Mouse (Mus musculus) lung, adult 18-20 months (tissue): ENCODE results near the gene Serinc5.
"Not testable (repeated sequence)": the region's sequence is repeated elsewhere in the genome, so short reads cannot be mapped to it uniquely, and the experiment has no call there.

Source experiments
- DNase-seq, 2 experiments: peaks; one replicate each; pipeline ENCODE4 v3.0.0; 2022; ENCODE audit warnings: mixed read lengths in 2 of 2

Serinc5 gene

DNA sequence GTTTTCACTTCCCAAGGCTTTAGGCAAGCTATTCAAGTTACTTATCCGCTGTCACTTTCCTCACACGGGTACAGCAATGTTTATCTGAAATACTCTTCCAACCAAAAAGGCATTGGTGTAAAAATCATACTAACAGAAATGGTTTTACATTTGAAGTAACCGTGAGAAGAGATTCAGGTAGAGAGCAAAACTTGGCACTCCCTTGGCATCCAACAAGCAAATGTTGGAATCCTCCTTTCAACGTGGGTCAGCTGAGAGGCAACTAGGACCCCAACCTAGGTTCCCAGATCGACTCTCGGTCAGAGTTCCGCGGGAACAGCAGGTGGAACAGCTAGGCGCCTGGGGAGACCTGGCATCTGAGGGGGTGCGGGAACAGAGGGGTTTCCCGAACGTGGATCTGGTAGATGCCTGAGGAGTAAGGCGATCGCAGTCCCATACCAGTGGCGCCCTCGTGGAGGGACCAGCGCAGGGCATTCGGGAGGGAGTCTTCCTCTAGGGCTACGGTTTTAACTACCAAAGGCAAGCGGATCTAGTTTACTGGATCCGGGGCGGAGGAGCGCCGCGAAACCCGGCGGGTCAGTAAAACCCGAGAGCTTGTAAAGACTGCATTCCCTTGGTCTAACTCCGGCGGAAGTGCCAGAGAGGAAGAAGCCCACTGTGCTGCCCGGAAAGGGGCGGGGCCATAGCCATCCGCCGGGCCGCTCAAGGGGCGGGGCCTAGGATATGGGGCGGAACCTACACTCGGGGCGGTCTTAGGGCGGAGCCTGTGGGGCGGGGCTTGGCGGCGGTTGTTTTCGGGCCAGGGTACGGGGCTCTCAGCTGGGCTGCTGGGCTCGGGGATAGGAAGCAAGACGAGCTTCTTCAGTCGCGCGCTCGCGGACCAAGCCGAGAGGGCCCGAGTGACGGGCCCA lies at the start of gene Serinc5:
Serinc5 (plus strand) TSS at position 781 of the 911 bp plus-strand sequence.
- DNase-seq, result peak; percentile 95 to 96

DNA sequence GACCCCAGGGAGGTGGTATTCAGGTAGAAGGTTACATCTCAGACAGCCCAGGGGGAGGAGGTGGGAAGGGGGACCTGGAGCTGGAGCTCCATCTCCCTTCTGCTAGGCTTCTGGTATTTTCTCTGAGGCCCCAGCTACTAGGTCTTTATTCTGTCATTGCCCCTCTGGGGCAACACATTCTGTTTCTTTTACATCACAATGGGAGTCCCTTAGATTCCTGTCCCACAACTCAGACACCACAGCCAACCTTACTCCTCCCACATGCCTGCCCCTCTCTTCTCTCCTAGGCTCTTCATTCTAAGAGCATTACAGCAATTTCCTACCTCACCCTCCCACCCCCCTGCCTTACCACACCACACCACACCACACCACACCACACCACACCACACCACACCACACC lies 34.8 kb upstream of the Serinc5 start, which contains the start of gene Spz1:
Spz1 (minus strand) TSS at position 101 of the 400 bp plus-strand sequence.
- no peak for DNase-seq

DNA sequence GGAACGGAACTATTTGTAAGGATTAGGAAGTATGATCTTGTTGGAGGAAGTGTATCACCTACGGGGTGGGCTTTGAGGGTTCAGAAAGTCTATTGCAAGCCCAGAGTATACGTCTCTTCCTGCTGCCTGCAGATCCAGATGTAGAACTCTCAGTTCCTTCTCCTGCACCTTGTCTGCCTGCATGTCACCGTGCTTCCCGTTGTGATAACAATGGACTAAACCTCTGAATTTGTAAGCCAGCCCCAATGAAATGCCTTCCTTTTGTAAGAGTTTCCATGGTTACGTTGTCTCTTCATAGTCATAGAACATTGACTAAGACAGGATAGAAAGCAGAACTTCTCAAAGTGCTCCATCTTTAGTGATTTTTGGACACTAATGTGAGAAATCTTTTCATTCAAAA lies 34.2 kb upstream of the Serinc5 start:
- no peak for DNase-seq

DNA sequence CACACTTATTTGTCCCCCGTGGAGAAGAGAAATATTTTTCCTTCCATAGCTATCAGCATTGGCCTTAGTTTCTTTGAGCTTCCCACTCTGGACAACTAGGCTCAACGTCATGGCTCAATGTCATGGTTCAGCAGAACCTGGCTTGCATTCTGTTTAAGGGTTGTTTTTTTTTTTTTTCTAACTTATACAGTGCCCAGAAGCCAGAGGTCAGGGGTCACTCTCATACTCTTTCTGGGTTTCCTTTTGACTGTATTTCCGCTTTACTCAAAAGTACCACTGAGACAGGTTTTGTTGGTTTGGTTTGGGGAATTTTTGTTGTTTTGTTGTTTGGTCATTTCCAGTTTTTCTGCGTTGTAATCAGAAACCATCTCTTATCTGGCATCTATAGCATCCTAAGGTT lies 32.7 kb upstream of the Serinc5 start:
- DNase-seq, result no peak

DNA sequence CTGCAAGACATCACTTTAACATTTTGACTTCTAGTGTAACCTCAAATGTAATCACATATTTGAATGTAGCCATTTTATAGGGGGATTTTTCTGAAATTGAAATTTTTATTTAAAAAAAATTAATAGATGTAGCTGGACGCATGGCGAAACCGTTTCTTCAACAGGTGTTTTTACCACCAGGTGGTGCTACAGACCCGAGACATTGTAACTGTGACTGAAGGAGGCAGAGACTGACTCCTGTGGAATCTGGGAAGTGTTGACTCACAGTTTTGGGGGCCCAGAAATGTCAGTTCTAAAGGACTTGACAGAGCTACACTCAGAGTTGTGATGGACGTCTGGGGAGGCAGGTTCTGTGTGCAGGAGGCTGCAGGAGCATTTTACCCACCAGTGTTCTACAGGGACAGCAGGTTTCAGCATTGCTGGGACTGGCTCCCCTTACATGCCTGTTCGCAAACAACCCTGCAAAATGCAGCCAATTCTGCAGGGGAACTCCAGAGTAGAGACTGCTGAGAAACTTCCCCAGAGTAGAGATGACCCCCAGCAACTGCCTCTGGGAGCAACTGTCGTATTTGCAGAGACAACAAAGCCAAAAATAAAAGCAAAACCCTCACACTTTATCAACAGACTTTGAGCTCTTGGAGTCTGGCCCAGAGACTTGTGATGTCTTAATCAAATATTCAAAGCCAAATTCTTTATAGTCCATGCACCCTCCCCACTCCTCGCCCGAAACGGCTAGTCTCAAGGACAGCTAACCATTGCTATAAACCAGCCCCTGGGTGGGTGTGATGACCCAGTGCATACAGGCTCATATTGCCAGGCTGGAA lies 30.5 kb upstream of the Serinc5 start:
- peak; percentile 64 to 77 for DNase-seq

DNA sequence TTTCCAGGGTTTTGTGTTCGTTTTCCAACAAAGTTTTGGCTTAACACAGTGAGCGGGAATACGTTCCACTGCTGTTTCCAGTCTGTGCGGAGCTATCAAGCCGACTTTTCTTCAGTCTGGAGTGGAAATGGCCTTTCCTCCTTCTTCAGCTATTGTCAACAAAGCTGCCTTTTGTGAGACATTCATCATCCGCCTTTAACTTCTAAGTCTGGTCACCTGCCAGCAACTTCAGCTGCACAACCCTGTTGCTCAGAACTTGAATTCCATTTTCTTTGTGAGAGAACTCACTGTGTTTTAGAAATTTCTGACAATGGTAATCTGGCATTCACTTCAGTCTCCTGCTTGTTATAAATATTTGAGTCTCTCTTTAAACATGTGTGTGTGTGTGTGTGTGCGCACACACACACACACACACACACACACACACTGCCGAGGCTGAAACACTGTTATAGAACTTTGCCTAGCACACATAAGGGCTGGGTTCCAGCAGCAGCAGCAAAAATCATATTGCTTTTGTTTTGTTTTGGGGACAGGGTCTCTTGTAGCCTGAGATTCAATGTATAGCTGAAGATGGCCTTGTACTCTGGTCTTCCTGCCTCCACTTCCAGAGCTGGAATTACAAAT lies 26.7 kb upstream of the Serinc5 start:
- peak in 1 of 2 experiments; percentile 22 for DNase-seq

DNA sequence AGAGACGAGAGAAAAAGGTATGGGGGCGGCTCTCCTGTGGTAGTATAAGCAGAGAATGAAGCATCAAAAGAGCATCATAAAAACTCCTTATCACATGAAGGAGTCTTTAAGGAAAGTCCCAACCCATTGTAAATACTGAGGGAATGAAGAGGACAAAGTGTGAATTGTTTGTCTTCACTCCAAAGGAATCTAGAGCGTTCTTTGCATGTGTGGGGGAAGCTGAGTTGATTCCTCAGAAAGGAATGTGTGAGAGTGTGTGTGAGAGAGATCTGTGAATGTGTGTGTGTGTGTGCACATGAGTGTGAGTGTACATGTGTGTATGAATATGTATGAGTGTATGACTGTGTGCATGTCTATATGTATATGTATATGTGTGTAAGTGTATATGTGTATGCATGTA lies 22.2 kb upstream of the Serinc5 start:
- no peak for DNase-seq

DNA sequence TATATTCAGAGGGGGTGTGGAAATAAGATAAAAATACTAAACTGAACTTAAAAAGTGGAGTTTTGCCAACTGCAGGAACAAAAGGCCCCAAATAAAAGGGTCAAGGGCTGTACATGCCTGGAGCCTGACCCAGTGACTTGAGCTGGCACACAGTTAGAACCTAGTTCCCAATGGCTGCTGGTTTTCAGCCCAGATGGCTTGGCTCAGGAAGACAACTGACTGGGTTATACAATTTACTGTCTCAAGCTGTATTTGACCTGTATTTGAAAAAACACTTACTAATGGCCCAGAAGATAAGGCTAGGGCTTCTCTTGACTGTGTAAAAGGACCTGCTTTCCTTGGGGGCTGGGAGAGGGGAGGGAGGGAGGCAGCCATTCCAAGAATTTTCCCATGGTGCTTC lies 21.6 kb upstream of the Serinc5 start:
- DNase-seq, result peak in 1 of 2 experiments; percentile 20

DNA sequence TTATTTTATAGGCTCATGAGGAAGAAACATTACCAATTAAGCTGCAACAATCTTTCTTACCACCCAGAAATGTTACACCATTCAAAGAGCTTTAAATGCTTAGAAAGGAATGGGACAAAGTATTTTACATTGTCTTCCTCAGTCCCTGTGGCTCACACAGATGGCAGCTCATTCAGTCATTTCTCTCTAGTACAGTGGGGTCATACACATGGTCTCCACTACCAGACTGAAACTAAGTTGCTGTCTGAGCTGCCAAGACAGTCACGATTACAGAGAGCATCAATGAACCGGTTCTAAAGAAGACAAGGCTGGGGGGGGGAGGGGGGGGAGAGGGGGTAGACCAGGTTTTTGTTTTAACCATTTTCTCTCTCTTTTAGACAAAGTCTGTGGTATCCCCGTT lies 19.7 kb upstream of the Serinc5 start:
- no peak for DNase-seq

DNA sequence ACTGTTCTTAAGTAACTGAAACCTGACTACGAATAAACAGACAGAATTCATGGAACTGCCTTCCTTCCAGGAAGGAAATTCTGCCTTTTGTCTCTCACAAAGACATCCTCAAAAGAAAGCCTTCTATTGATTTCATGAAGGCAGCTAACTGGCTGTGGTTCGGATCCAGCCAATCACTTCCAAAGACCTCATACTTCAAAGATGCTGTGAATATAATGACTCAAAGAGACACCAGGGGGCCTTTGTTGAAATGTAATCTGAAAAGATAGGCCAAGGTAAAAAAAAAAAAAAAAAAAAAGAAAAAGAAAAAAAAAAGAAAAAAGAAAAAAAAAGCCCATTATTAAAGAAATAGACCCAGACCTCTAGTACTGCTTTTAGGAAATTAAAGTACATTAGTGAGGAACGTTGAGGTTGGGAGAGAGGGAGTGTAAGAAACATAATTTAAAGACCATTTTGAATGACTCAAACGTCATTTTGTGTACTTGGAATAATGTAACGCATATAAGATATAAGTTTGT lies 18.6 kb upstream of the Serinc5 start:
- no peak for DNase-seq

DNA sequence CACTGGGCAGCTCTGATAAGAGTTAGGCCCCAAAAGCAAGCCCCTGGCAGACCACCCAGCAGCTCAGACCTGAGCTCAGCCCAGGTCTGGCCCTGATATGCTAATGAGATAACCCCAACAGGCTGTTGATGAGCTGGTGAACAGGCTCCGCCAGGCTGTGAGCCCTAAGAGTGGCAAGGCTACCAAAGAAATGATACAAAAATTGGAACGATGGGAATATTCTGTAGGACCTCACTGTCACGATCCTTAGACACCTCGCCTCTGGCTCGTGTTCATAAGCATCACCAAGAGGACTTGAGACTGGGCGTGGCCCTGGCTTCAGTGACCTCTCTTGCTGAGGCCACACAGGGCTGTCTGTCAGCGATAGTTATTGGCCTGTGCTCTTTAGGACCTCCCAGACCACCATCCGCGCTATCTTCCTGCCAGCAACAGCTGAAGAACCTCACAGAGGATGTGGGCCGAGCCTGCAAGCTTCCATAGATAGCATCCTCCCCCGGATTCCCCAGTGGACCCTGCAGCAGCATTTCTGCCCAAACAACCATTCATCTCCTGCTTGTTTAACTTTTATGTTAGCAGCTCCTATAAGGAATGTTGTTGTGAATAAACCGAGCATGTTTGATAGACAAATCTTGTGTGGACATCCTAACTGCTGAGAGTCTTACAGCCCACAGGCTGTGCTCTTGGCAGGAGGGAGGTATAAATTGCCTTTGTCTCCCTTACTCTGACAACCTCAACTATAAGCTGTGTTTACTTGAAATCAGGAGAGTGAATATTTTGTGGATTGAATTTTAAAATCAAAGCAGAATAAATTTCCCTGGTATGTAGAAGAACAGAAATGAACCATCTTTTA lies 17.9 kb upstream of the Serinc5 start:
- DNase-seq, result peak in 1 of 2 experiments; percentile 24

DNA sequence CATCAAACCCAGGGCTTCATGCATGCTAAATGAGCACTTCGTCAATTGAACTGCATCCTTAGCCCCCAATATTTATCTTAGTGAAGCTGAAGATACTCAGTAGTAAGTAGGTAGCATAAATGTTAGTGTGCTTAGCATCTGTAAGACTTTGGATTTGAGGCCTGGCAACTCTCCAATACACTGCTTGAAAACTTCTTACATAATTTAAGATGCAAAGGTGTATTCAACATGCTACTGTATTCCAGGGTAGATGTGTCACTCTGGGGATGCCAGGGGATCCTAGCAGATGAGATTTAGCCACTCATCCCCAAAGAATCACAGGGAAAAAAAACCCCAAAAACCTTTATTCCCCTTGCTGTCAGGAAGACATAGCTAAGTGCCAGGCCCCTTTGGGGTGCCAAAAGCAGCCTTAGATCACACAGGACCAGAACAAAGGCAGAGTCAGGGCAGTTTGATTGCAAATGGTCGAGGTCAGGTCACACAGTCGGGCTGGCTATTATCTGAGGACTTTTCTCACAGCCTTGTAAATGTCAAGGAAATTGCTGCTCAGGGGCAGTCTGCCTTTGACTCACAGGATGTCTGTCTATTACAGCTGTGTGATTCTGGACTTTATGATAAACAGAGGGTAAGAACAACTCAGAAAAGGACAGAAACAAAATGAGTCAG lies 17.0 kb upstream of the Serinc5 start:
- DNase-seq, result no peak

DNA sequence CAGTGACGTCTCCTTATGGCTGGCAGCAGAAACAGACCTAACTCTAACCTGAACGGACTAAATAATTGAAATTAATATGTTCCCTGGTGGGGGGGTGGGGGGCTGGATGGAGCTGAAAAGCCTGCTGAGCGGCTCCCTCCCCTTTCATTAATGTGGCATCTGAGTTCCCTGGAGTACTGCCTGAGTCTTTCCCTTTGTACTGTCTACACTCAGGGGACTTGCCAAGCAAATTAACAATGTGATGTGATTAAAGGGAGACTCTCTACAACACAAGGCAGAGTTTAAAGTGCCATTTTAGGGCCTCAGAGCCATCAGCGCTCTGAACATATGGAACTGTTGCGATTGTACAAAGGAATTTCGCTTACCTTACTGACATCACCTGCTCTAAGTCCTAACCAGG lies 16.4 kb upstream of the Serinc5 start:
- DNase-seq, result no peak

DNA sequence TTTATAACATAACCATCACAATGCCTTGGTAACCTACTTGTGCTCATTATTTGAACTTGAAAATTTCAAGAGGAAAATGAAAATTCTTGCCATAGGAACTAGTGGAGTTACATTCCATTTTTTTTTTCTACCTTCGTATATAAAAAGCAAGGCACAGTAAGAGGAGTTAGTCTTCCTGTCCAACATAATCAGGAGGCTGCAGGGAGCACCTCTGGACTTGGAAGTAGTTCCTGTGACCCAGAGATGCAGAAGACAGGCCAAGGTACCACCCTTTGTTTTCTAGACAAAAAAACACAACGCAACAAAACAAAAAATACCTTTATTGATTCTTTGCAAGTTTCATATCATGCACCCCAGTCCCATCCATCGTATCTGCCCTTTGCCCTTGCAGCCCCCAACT lies 16.0 kb upstream of the Serinc5 start:
- DNase-seq, result no peak

DNA sequence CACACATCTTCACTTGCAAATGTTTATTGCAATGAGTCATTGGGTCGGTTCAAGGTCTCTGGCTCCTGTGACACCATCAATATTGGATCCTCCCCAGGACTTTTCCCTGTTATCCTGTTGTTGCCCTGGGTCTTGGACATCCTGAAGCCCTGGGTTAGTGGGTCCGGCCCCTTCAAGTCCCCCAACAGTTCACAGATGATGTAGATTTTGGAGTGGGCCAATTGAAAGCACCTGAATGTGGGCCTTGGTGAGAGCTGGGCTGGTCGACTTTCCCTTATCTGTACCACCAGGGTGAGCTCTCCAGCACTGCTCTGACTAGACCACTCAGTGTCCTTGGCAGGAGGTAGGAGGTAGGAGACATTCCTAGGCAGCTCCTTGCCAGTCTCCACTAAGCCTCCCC lies 15.5 kb upstream of the Serinc5 start:
- DNase-seq, result no peak

DNA sequence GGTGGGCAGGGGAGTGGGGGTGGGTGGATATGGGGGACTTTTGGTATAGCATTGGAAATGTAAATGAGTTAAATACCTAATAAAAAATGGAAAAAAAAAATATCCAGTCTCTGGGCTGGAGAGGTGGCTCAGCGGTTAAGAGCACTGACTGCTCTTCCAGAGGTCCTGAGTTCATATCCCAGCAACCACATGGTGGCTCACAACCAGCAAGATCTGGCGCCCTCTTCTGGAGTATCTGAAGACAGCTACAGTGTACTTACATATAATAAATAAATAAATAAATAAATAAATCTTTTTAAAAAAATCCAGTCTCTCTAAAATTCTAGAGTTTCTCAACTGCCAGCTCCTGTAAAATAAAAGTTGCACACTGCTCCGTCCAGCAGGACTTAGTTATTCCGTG lies 5.6 kb upstream of the Serinc5 start:
- not testable (repeated sequence) for DNase-seq

DNA sequence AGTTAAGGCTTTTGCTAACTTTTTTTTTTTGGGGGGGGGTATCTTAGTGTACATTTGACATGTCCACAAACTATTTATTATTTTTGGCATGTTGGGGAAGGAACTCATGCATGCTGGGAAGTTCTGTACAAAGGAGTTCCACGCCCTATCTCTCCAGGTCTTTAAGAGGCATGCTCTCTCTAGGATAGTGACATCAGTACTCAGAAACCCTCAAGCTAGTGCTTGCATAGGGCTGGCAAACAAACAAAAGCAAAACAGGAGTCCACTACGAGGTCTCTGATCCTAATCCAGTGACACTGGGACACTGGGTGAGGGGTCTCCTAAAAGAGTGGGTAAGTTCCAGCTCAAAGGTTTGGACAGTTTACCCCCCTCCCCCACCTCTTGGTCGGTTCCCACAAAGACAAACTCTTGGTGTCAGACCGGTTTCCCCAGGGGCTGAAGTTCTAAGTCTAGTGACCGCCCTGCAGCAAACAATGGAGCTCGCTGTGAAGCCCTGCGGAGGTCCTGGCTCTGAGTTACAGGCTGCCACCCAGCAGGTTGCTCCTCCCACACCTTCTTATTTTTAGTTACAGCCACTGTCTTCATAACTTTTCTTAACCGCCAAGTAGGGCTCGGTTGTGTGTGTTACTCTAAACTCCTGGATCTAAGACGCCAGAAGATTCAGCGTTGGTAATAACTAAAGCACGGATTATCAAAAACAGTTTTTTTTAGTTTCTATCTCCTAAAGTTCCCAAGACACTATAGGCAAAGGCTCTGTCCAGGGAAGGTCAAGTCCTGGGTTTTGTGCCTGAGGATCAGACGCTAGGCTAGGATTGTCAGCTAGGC lies 1.2 kb upstream of the Serinc5 start:
- DNase-seq, result peak; percentile 63 to 76

DNA sequence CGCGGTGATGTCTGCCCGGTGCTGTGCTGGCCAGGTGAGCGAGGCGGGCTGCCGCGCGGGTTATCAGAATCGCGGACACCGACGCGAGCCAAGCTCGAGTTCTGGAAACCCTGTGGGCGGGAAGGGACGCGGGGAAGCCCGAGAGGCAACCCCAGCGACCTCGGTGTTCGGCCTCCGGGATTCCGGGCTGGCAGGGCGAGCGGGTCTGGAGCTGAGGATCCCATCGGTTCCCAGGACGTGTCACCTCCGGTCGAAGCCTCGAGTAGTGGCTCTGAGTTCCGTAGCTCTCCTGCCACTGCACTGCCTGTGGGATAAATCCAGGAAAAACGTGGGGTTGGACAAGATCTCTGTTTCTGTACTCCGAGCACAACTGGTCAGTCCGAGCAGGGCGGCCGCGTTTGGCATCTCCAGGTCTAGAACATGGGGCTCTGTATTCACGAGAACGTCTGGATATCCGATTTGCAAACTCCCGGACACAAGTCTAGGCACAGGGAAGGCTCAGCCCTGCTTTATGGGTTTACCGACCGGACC lies 428 bp downstream of the Serinc5 start:
- no peak for DNase-seq

DNA sequence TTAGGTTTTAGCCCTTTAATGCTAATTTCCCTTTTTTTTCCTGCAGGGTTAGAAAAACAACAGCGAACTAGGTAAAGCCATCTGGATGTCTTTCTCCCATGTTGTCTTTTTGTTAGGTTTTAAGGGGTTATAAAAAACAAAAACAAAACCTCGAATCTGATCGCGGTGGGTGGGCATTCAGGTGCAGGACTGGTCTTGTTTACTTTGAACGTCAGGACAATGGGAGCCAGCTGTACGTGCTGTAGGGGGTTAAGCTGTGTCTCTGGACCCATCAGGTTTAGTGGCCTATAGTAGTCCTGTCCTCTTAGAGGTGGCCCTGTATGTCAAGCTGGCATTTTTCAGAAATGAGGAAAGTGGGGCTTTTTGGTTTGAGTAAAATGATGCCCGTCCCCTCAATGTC lies 1.0 kb downstream of the Serinc5 start:
- no peak for DNase-seq

DNA sequence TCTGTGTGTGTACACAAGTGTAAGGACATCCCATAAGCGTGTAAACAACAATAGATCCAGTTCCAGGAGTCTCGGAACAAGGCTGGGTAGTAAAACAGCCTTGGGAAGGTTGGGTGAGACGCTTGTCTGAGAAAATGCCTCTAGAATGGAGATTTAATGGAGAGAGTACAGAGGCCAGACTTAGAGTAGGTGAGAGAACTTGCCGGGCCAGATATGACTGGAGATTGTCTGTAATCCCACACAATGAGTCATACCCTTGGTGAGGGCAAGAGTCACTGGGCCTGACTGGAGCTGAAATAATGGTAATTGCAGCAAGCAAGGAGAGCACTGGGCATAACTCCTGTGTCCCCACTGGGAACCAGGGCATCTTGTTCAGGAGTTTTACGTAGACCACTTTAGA lies 2.2 kb downstream of the Serinc5 start:
- peak in 1 of 2 experiments; percentile 56 for DNase-seq
